10 mouse cellular contexts compared by ENCODE assay signal in the genomic region with DNA sequence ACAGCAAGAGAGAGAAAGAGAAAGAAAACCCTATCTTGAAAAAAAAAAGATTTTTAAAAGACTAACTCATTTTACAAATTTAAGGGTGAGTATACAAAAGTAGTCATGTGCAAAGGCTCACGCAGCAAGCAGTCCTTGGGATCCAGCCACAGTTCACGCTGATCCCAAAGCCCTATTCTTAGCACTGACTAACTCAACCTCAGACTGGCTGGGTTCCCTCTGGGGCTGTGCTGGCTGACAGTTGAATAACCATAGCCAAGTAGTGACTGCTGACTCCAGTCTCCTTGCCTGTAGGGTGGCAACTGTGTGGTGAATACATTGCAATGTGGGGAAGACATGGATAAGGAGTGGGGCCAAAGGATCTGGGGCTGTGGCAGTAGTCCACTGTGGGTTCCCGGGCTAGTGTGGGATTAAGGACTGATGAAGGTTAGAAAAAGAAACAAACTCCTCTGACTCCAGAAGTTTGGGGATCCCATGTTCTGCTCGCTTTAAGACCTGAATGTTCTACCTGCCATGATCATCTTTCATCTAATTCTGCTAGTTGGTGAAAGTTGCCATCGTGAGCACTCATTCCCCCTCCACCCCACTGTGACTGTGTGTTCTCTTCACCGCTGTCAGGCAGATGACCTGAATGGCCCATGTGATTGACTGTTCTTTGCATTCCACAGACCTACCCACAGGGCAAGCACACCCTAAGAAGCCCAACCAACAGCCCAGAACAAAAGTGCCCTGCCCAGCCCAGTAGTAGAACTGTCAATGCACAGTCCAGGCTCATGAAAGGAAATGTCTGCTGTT. TPM values are rescaled to one million over a fixed set of nuclear protein-coding genes. Genes with fewer than 3 reads are reported as not detected.
DNase-seq lines count a peak whose midpoint lies in the region; ATAC-seq lines count a peak whose summit lies in the region.
"Had no signal": no experiment of that assay in that cellular context is flagged by ENCODE, and none has a peak within 500 bp of the region (broad histone marks: within the 10 kb centered on the region; RNA-seq: fewer than 3 reads in every experiment).

No protein-coding gene starts in this region.

- H3K36me3 ChIP-seq in hindbrain, embryonic 12.5 days: no peaks in the 10 kb centered on the region
- H3K36me3 ChIP-seq: liver, embryonic 15.5 days had no signal

- ATAC-seq in cerebellum, adult (ENCODE audit: insufficient number of reproducible peaks, low FRiP score, low TSS enrichment): no peak
- ATAC-seq in hindbrain, embryonic 12.5 days (ENCODE audit: low FRiP score): no peak

- WGBS in hindbrain, embryonic 12.5 days: 79% methylated on average over 6 of the region's 6 CpGs

- no peak overlapping the region for H3K27ac ChIP-seq in hindbrain, embryonic 12.5 days
- H3K27ac ChIP-seq: liver, embryonic 15.5 days had no signal

- H3K4me2 ChIP-seq in hindbrain, embryonic 12.5 days (replicated peaks): no peak overlapping the region
- H3K4me2 ChIP-seq: liver, embryonic 15.5 days had no signal

- no peak overlapping the region for H3K9ac ChIP-seq in hindbrain, embryonic 12.5 days
- H3K9ac ChIP-seq: liver, embryonic 15.5 days had no signal

- no peaks in the 10 kb centered on the region for H3K9me3 ChIP-seq in hindbrain, embryonic 12.5 days (replicated peaks)
- H3K9me3 ChIP-seq: liver, embryonic 15.5 days had no signal

- H3K4me1 ChIP-seq in hindbrain, embryonic 12.5 days: peaks cover 3% of the 10 kb centered on the region; the same call in 1 of the 2 replicates

- H3K4me3 ChIP-seq in hindbrain, embryonic 12.5 days: no peak overlapping the region
- H3K4me3 ChIP-seq: liver, embryonic 15.5 days had no signal

- DNase-seq in cerebellum, postnatal 10 days: peak; percentile 31 to 40
- peak; percentile 96 for DNase-seq in NIH3T3 (ENCODE audit: low read depth)
- DNase-seq in gastrocnemius, postnatal 25 days: peak; percentile 87
- DNase-seq in heart, postnatal 4 days: peak; percentile 80
- no peak for DNase-seq in retina, postnatal 1 day
- no peak for DNase-seq in embryo, embryonic 10 days (ENCODE audit: low spot score)
- DNase-seq: cerebellum, adult 8-10 months had no signal

- H3K27me3 ChIP-seq in hindbrain, embryonic 12.5 days: no peaks in the 10 kb centered on the region
- H3K27me3 ChIP-seq: liver, embryonic 15.5 days had no signal

RNA-seq across cellular contexts. Expression of a gene that starts 2.2 kb away (rescaled TPM):
- 10 to 100 TPM; 11.0 to 12.3 TPM for total RNA-seq in gastrocnemius, postnatal 25 days (2021)
- 10 to 100 TPM in 1 of 2 experiments, 1 to 10 TPM in 1; 8.7 to 11.2 TPM for total RNA-seq in heart, postnatal 4 days (2021)
- 13.7 and 16.3 TPM in 2 replicates for polyA plus RNA-seq in hindbrain, embryonic 12.5 days (2016; fragmentation: Nextera tagmentation; extraction: Ambion mirVana)

RNA-seq across cellular contexts. Expression of a gene that starts 32.9 kb away (rescaled TPM):
- total RNA-seq in gastrocnemius, postnatal 25 days (2021): 100 to 1,000 TPM; 190 to 200 TPM
- 10 to 100 TPM; 77.0 to 77.8 TPM for total RNA-seq in heart, postnatal 4 days (2021)
- polyA plus RNA-seq in hindbrain, embryonic 12.5 days (2016; fragmentation: Nextera tagmentation; extraction: Ambion mirVana): 8.9 and 9.7 TPM in 2 replicates

Comparison
In these comparisons a context has a peak if more than half of its experiments do, and no peak if none do; other contexts are left out.
1. DNase-seq: peak in cerebellum, postnatal 10 days (2 of 2), NIH3T3 (single experiment), gastrocnemius, postnatal 25 days (single experiment) and heart, postnatal 4 days (single experiment); none in retina, postnatal 1 day (single experiment) and embryo, embryonic 10 days (single experiment).